Mouse (Mus musculus): Measurements from ENCODE around the gene Dtnb. TPM values are rescaled to one million over a fixed set of nuclear protein-coding genes. Genes with fewer than 3 reads are reported as not detected.

Gene Dtnb
- polyA plus RNA-seq, 1 experiment from 2014 or later = 12.8 TPM

- WGBS = 23% methylated on average over 3 of the region's 4 CpGs
- ATAC-seq (replicated peaks; ENCODE audit: insufficient number of reproducible peaks, insufficient read depth, low FRiP score, low read depth) = no peak
Observed at GRCm38 (mm10) chr12:3810455-3810854, 238.3 kb downstream of the Dtnb start.

GRCm38 (mm10) chr12:3811596-3811995, 239.4 kb downstream of the Dtnb start:
- Histone ChIP-seq H3K9ac (no peak overlapping the region), H3K27me3 (no peaks in the 10 kb centered on the region), H3K4me1 (replicated peaks) (peaks cover 75% of the 10 kb centered on the region), H3K36me3 (no peaks in the 10 kb centered on the region), H3K4me2 (peak overlapping the region; percentile 14; the same call in 1 of the 2 replicates), H3K4me3 (no peak overlapping the region), H3K9me3 (replicated peaks) (no peaks in the 10 kb centered on the region), H3K27ac (peak overlapping the region; percentile 41; the same call in 1 of the 2 replicates)
- WGBS = 37% methylated on average over 5 of the region's 5 CpGs
- ATAC-seq (replicated peaks; ENCODE audit: insufficient number of reproducible peaks, insufficient read depth, low FRiP score, low read depth) = no peak

More at GRCm38 (mm10) chr12:3810455-3810854, 238.3 kb downstream of the Dtnb start:
- peak overlapping the region; percentile 11 for H3K27ac ChIP-seq
- no peaks in the 10 kb centered on the region for H3K36me3 ChIP-seq
- H3K9ac ChIP-seq = no peak overlapping the region
- no peaks in the 10 kb centered on the region for H3K27me3 ChIP-seq
- no peaks in the 10 kb centered on the region for H3K9me3 ChIP-seq (replicated peaks)
- H3K4me3 ChIP-seq = no peak overlapping the region
- H3K4me2 ChIP-seq = peak overlapping the region; percentile 26
- H3K4me1 ChIP-seq (replicated peaks) = peaks cover 72% of the 10 kb centered on the region

GRCm38 (mm10) chr12:3812251-3812650, 240.1 kb downstream of the Dtnb start:
- WGBS = 30% methylated on average over 6 of the region's 6 CpGs
- no peaks in the 10 kb centered on the region for H3K36me3 ChIP-seq
- no peak overlapping the region for H3K9ac ChIP-seq
- H3K4me3 ChIP-seq = no peak overlapping the region
- peak overlapping the region; percentile 44; the same call in 1 of the 2 replicates for H3K27ac ChIP-seq
- H3K4me1 ChIP-seq (replicated peaks) = peaks cover 81% of the 10 kb centered on the region
- H3K9me3 ChIP-seq (replicated peaks) = no peaks in the 10 kb centered on the region
- no peak overlapping the region for H3K4me2 ChIP-seq
- no peaks in the 10 kb centered on the region for H3K27me3 ChIP-seq
- ATAC-seq (replicated peaks; ENCODE audit: insufficient number of reproducible peaks, insufficient read depth, low FRiP score, low read depth) = no peak

- Histone ChIP-seq H3K9me3 (replicated peaks) (no peaks in the 10 kb centered on the region), H3K4me1 (replicated peaks) (peaks cover 88% of the 10 kb centered on the region), H3K4me3 (no peak overlapping the region), H3K4me2 (no peak overlapping the region), H3K36me3 (no peaks in the 10 kb centered on the region), H3K9ac (no peak overlapping the region), H3K27me3 (no peaks in the 10 kb centered on the region), H3K27ac (no peak overlapping the region)
- ATAC-seq (replicated peaks; ENCODE audit: insufficient number of reproducible peaks, insufficient read depth, low FRiP score, low read depth) = no peak
- 81% methylated on average over 8 of the region's 8 CpGs for WGBS
Observed at GRCm38 (mm10) chr12:3813138-3813537, 241.0 kb downstream of the Dtnb start.

GRCm38 (mm10) chr12:3815386-3815785, 243.2 kb downstream of the Dtnb start:
- H3K4me1 ChIP-seq (replicated peaks) = peaks cover 84% of the 10 kb centered on the region
- 47% methylated on average over 6 of the region's 6 CpGs for WGBS
- H3K27me3 ChIP-seq = no peaks in the 10 kb centered on the region
- H3K27ac ChIP-seq = no peak overlapping the region
- H3K4me3 ChIP-seq = no peak overlapping the region
- H3K9me3 ChIP-seq (replicated peaks) = no peaks in the 10 kb centered on the region
- no peak overlapping the region for H3K9ac ChIP-seq
- H3K36me3 ChIP-seq = no peaks in the 10 kb centered on the region
- H3K4me2 ChIP-seq = no peak overlapping the region
- no peak for ATAC-seq (replicated peaks; ENCODE audit: insufficient number of reproducible peaks, insufficient read depth, low FRiP score, low read depth)

GRCm38 (mm10) chr12:3817033-3817432, 244.9 kb downstream of the Dtnb start:
- Histone ChIP-seq H3K4me2 (no peak overlapping the region), H3K9ac (no peak overlapping the region), H3K27me3 (no peaks in the 10 kb centered on the region), H3K9me3 (replicated peaks) (no peaks in the 10 kb centered on the region), H3K36me3 (no peaks in the 10 kb centered on the region), H3K4me3 (no peak overlapping the region), H3K4me1 (replicated peaks) (peaks cover 79% of the 10 kb centered on the region), H3K27ac (no peak overlapping the region)
- 61% methylated on average over 7 of the region's 7 CpGs for WGBS
- ATAC-seq (replicated peaks; ENCODE audit: insufficient number of reproducible peaks, insufficient read depth, low FRiP score, low read depth) = 0 out of 2 replicates have a peak, but pooled peaks have one; percentile 20

- Histone ChIP-seq H3K4me1 (replicated peaks) (peaks cover 77% of the 10 kb centered on the region), H3K27ac (peak overlapping the region; percentile 0; the same call in 1 of the 2 replicates), H3K4me2 (no peak overlapping the region), H3K9me3 (replicated peaks) (no peaks in the 10 kb centered on the region), H3K36me3 (no peaks in the 10 kb centered on the region), H3K4me3 (no peak overlapping the region), H3K9ac (no peak overlapping the region), H3K27me3 (no peaks in the 10 kb centered on the region)
- WGBS = 48% methylated on average over 5 of the region's 5 CpGs
- no peak for ATAC-seq (replicated peaks; ENCODE audit: insufficient number of reproducible peaks, insufficient read depth, low FRiP score, low read depth)
Observed at GRCm38 (mm10) chr12:3817566-3817965, 245.4 kb downstream of the Dtnb start.

- Histone ChIP-seq H3K27me3 (no peaks in the 10 kb centered on the region), H3K9me3 (replicated peaks) (no peaks in the 10 kb centered on the region), H3K4me1 (replicated peaks) (peaks cover 85% of the 10 kb centered on the region), H3K4me3 (no peak overlapping the region), H3K36me3 (no peaks in the 10 kb centered on the region), H3K9ac (no peak overlapping the region), H3K27ac (no peak overlapping the region), H3K4me2 (no peak overlapping the region)
- ATAC-seq (replicated peaks; ENCODE audit: insufficient number of reproducible peaks, insufficient read depth, low FRiP score, low read depth) = no peak
- WGBS = 24% methylated on average over 4 of the region's 4 CpGs
Observed at GRCm38 (mm10) chr12:3819899-3820298, 247.7 kb downstream of the Dtnb start.

- WGBS = 50% methylated on average over 5 of the region's 5 CpGs
- Histone ChIP-seq H3K27ac (no peak overlapping the region), H3K4me2 (no peak overlapping the region), H3K27me3 (no peaks in the 10 kb centered on the region), H3K36me3 (no peaks in the 10 kb centered on the region), H3K4me1 (replicated peaks) (peaks cover 76% of the 10 kb centered on the region), H3K9ac (no peak overlapping the region), H3K4me3 (no peak overlapping the region), H3K9me3 (replicated peaks) (no peaks in the 10 kb centered on the region)
- ATAC-seq (replicated peaks; ENCODE audit: insufficient number of reproducible peaks, insufficient read depth, low FRiP score, low read depth) = no peak
Observed at GRCm38 (mm10) chr12:3823408-3823807, 251.2 kb downstream of the Dtnb start.

- no peak; the same call in 1 of the 2 replicates for ATAC-seq (replicated peaks; ENCODE audit: insufficient number of reproducible peaks, insufficient read depth, low FRiP score, low read depth)
- H3K9me3 ChIP-seq (replicated peaks) = no peaks in the 10 kb centered on the region
- H3K27me3 ChIP-seq = no peaks in the 10 kb centered on the region
- 53% methylated on average over 5 of the region's 5 CpGs for WGBS
- H3K4me2 ChIP-seq = no peak overlapping the region
- no peak overlapping the region for H3K27ac ChIP-seq
- H3K9ac ChIP-seq = no peak overlapping the region
- H3K36me3 ChIP-seq = no peaks in the 10 kb centered on the region
- H3K4me1 ChIP-seq (replicated peaks) = peaks cover 62% of the 10 kb centered on the region
- H3K4me3 ChIP-seq = no peak overlapping the region
Observed at GRCm38 (mm10) chr12:3824906-3825713, 252.9 kb downstream of the Dtnb start.

GRCm38 (mm10) chr12:3825714-3826080, 253.5 kb downstream of the Dtnb start:
- peaks cover 59% of the 10 kb centered on the region for H3K4me1 ChIP-seq (replicated peaks)
- H3K9ac ChIP-seq = no peak overlapping the region
- 38% methylated on average over 12 of the region's 12 CpGs for WGBS
- no peak overlapping the region for H3K4me3 ChIP-seq
- H3K27me3 ChIP-seq = no peaks in the 10 kb centered on the region
- ATAC-seq (replicated peaks; ENCODE audit: insufficient number of reproducible peaks, insufficient read depth, low FRiP score, low read depth) = peak; percentile 23; the same call in 1 of the 2 replicates
- H3K9me3 ChIP-seq (replicated peaks) = no peaks in the 10 kb centered on the region
- no peak overlapping the region for H3K4me2 ChIP-seq
- H3K36me3 ChIP-seq = no peaks in the 10 kb centered on the region
- peak overlapping the region; percentile 8; the same call in 1 of the 2 replicates for H3K27ac ChIP-seq

GRCm38 (mm10) chr12:3827771-3828170, 255.6 kb downstream of the Dtnb start:
- Histone ChIP-seq H3K9ac (no peak overlapping the region), H3K4me3 (no peak overlapping the region), H3K9me3 (replicated peaks) (no peaks in the 10 kb centered on the region), H3K27me3 (no peaks in the 10 kb centered on the region), H3K4me2 (no peak overlapping the region), H3K4me1 (replicated peaks) (peaks cover 56% of the 10 kb centered on the region), H3K27ac (no peak overlapping the region), H3K36me3 (no peaks in the 10 kb centered on the region)
- ATAC-seq (replicated peaks; ENCODE audit: insufficient number of reproducible peaks, insufficient read depth, low FRiP score, low read depth) = peak; percentile 56; the same call in 1 of the 2 replicates
- 63% methylated on average over 5 of the region's 5 CpGs for WGBS

Data from heart, embryonic 15.5 days (tissue).